Mouse (Mus musculus) NIH3T3 (cell line): ENCODE data around the gene Pla2g1b.
"Not testable (repeated sequence)": the region's sequence is repeated elsewhere in the genome, so short reads cannot be mapped to it uniquely, and the experiment has no call there.

Source experiments
- DNase-seq: peaks from one replicate; pipeline ENCODE4 v3.0.0-alpha.2; 2012; ENCODE audit warnings: low read depth

Gene Pla2g1b

DNA sequence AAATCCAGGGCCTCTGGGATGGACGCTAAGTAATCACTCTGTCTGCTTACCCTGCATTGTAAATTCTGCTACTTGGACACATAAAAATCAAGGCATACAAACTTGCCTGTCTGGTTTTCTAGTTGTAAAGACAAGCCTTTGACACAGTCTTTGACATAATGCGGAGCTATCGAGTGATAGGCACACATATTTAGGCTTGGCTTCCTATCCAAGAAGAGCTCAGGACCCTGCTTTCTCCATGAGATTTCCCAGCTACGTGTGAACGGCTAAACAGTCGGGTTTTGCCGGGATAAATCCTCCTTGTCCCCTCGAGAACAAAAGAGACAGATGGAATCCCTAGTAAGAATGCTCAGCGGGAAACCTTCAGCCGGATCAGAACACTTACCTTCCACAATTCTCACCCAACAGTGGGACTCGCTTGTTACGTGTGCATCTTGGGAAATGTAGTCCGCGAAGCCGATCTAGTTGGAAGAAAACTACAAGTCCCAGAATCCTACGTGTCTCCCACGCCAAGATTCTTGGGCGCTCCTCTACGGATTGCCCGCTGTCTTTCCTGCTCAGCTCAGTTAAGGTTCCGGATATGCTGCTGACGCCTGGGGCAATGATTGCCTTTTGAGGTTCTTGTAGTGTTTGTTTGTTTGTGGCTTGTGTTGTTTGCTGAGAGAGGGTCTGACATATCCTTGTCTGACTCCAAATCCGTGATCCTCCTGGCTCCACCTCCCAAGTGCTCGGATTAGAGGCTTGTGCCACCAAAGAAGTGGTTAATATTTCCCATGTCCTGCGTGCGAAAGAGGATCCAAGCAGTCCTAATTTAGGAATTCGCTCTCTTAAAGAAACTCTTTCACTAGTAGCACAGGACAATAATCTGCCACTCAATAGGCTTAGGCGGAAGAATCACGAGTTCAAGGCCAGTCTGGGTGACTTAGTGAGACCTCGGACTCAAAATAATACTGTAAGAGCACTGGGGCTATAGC is 18.2 kb downstream of the Pla2g1b start, which contains the start of gene Sirt4:
Sirt4 (minus strand) TSS at position 779 of the 974 bp plus-strand sequence.
- DNase-seq = peak; percentile 95

DNA sequence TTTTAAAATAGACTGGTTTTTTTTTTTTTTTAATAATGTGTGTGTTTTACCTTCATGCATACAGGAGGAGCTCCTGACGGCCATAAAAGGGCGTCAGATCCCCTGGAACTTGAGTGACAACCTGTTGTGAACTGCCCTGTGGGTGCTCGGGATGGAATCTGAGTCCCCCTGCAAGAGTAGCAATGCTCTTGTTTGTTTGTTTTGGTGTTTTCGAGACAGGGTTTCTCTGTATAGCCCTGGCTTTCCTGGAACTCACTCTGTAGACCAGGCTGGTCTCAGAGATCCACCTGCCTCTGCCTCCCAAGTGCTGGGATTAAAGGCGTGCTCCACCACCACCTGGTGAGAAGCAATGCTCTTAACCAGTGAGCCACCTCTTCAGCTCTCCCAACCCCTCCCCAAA is 18.9 kb downstream of the Pla2g1b start:
- no peak for DNase-seq

DNA sequence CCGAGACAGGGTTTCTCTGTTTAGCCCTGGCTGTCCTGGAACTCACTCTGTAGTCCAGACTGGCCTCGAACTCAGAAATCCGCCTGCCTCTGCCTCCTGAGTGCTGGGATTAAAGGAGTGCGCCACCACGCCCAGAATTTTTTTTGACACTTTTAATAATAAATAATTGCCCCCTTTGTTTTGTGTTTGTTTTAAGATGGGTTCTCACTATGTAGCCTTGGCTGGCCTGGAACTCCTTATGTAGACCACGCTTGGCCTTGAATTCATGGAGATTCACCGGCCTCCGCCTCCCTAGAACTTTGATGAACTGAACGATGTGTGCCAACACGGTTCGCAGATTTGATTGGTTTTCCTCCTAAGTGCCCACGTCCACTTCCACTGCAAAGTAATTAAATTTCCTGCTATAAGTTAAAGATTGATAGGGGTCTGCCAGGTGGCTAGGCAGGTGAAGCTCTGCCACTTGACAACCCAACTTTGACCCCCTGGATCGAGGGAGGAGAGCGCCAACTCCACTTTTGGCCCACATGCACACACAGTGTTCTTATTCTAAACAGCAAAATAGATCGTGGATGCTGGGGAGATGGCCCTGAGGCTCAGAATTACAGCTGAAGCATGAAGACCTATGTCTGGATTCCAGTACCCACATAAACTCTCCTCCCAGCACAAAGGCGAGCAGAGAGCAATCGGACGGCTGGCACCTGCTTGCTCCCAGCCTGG is 19.6 kb downstream of the Pla2g1b start:
- no peak for DNase-seq

DNA sequence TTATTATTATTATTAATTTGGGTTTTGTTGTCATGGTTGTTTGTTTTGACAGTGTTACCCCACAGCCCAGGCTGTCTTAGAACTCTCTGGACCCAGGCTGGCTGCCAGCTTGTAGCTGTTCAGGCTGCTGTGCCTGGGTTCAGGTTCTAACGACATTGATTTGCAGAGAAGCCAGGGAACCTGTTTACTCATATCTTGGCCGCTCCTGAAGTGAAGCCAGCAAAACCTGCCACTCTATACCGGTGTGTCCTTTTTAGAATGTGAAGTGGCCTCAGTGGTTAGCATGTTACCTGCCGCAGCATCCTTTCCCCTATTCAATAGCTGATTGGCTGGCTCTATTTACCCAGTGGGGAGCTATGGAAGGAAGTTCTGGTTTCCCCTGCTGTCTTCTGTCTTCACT is 20.7 kb downstream of the Pla2g1b start:
- DNase-seq = no peak

DNA sequence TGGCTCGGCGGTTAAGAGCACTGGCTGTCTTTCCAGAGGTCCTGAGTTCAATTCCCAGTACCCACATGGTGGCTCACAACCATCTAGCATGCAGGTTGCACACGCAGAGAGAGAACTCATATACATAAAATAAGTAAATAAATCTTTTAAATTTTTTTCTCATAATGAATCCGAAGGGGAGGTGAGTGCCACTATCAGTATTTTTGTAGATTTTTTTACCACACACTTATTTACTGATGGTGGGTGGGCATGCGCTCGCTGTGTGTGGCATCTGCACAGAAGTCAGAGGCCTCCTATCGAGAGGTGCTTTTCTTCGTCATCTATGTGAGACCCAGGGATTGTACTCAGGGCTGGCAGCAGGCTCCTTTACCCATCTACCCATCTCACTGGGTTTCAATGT is 21.3 kb downstream of the Pla2g1b start:
- no peak for DNase-seq

DNA sequence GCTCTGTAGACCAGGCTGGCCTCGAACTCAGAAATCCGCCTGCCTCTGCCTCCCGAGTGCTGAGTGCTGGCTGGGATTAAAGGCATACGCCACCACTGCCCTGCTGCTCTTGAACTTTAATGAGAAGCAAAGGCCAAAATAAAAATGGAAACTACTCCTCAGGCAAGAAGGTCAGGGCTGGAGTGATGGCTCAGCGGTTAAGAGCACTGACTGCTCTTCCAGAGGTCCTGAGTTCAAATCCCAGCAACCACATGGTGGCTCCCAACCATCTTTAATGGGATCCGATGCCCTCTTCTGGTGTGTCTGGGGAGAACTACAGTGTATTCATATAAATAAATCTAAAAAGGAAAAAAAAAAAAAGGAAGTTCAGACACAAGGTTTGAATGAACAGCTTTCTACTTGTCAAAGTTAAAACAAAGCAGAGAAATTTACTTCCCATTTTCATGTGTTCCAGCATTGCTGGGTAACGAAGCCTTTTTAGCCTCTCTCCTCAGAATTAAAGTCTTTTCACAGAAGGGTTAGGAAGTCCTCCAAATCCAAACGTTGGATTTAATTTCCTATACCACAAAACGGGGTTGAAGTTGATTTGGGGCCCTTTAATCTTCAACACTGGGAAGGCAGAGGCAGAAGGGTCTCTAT is 22.0 kb downstream of the Pla2g1b start:
- no peak for DNase-seq

DNA sequence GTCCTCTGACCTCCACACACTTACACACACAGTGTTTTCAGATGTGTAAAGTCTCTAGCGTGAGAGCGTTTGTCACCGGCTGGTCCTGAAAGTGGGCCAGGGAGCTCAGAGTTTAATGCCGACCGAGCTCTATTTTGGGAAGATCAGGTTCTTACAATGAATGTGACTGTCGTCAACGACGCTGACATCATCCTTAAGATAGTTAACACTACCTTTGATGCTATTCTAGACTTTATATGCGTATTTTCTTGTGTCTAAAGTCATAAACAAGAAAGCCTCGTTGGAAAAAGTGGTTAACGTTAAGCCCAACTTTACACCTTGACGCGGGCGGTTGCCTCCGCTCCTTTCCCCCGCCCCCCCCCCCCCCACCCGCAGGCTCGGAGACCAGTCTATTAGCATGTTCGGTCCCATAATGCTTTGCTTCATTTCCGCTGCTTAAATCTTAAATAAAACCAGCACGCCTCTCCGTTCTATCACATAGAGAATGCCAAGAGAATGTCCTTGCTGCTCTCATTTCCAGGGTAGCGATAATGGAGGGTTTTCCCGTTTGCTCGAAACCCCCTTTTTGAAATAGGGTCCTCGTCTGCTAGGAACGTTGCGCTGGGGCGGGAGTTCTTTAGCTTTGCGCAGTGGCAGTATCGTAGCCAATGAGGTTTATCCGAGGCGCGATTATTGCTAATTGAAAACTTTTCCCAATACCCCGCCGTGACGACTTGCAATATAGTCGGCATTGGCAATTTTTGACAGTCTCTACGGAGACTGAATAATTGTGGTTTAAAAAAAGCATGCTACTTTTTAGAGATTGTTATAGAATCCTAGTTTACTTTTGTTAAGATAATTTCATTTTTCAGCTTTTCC is 23.0 kb downstream of the Pla2g1b start:
- peak; percentile 88 for DNase-seq

DNA sequence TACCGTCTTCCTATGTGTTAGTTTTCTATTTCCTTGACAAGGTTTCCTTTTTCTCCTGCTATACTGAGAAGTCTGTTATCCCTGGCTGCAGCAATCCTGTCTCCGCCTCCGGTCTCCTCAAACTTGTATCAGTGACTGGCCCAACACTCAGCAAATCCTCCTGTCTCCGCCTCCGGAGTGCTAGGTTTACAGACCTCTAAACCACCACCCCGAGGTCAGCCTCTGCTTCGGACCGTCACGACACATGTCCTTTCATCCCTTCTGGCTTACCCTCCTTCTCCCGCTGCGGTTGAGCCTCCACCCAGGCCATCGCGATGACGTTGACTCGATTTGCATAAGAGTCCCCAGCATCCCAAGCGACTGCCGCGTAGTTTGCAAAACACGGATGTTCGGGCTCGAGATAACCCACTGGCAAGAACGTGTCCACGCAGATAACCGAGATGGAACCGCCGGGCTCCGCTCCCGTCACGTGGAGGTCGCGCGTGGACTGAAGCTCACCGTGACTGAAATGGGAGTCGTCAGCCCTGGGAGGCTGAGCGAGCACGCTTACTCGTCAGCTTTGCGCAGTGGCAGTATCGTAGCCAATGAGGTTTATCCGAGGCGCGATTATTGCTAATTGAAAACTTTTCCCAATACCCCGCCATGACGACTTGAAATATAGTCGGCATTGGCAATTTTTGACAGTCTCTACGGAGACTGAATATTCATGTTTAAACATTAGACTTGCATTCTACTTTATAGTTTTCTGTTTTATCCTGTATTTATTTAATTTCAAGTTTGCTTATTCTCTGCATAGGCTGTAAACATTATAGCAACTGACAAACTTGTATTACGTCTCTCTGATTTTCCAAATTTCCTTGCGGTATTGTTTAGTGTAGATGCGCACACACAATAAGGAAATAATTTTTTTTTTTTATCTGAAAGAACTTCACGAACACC is 23.9 kb downstream of the Pla2g1b start:
- DNase-seq = peak; percentile 90

DNA sequence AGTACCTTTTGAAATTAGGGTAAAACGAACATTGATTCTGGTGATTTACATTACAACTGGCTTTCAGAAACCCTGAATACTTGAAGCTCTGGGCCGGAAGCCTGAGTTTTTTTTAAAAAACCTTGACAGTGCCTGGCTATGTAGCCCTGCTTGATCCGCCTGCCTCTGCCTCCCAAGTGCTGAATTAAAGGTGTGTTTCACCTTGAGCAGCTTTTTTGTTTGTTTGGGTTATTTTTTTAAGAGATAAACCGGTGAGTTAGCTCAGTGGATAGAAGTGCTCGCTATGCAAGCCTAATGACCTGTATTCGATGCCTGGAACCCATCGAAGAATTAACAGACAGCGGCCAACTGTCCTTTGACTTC is 24.6 kb downstream of the Pla2g1b start:
- DNase-seq = no peak

DNA sequence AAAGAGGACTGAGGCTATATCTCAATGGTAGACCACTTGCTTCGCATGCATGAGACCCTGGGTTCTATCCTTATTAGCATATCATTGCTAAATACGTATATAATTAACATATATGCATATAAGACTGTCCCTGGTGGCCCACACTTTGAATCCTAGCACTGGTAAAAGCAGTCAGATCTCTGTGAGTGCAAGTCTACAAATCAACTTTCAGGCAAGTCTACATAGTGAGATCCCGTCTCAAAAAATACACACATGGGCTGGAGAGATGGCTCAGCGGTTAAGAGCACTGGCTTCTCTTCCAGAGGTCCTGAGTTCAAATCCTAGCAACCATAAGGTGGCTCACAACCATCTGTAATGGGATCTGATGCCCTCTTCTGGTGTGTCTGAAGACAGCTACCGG is 25.0 kb downstream of the Pla2g1b start:
- DNase-seq = peak; percentile 20

DNA sequence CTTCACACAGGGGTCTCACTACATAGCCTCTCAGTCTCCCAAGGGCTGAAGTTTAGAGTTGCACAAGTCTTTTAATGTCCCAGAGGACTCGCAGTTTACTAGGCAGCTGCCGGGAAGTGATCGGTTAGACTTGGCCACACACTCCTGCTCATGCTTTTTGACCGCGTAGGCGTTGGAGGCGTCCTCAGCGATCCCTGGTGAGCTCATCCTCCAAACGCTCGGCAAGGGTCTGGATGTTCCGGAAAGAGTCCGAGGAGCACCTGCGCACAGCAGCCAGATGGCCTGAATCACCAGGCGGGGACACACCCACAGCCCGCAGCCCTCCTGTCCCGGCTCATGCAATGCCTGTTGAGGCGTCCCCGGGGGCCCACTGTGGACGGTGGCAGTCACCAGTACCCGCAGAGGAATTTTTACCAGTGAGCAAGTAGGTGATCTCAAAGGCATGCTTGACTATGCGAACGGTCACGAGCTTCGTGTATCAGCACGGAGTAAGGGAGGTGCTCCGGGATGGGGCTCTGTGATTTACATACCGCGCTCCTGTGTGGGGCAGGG is 25.8 kb downstream of the Pla2g1b start:
- DNase-seq = peak; percentile 91

DNA sequence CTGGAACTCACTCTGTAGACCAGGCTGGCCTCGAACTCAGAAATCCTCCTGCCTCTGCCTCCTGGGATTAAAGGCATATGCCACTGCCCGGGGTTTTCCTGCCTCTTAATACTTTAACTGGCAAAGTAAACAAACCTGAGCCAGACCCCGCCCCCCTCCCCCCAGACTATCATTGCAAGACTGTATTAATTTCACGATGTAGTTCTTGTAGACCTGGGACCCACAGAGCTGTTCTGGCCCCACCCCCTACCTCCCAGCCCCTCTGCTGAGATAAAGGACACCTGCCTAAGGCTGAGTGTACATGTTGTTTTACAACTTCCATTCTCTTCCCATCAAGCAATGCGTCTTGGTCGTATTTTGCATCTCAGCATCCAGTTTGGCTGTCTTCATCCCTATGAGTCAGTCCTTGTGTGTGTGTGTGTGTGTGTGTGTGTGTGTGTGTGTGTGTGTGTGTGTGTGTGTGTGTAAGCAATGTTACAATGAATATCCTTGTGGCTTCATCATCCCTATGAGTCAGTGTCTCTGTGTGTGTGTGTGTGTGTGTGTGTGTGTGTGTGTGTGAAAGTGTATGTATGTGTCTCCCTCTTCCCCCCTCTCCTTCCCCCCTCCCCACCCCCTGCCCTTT is 26.8 kb downstream of the Pla2g1b start:
- peak; percentile 85 for DNase-seq

DNA sequence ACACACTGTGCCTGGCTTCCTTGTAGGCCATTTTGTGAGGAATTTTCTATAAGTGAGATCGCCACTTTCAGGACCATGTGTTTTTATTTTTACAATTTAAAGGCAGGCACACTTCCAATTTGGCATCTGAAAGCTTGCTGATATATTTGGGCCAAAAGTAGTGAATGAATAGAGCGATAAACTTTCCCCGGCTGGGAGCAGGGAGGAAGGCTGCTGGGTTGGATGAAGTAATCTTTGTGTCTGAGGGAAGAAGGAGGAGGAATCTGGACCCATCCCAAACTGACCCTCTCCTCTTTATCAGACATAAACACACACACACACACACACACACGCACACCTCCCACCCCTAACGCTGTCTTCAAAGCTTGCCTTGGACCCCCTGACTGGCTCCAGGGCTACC is 27.4 kb downstream of the Pla2g1b start:
- DNase-seq = peak; percentile 95

DNA sequence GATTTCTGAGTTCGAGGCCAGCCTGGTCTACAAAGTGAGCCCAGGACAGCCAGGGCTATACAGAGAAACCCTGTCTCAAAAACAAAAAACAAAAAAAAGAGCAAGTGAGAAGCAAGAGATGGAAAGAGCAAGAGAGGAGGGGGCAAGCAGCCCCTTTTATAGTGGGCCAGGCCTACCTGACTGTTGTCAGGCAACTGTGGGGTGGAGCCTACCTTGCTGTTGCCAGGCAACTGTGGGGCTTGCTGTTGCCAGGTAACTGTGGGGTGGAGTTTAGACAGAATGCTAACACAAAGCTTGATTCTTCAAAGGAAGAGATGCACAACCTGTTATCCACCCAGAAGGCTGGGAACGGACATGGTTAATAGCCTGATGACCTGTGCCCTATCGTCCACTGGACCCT is 29.6 kb downstream of the Pla2g1b start:
- not testable (repeated sequence) for DNase-seq

DNA sequence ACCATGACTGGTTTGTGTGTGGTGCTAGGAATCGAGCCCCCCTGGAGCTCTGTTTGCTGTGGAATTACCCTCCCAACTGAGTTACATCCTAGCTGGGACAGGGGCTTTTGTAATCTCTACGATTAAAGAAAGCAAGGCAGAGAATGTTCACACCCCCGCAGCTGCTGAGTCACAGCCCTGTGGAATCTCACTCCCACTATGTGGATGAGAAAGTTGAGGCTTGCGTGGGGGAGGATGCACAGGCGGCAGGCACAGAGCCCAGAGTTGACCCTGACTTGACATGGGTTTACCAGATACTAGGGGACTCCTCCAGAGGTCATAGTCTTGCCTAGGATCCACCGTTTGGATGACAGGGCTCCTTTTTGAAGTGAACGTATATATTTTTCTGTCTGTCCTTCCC is 31.0 kb downstream of the Pla2g1b start:
- DNase-seq = peak; percentile 39

DNA sequence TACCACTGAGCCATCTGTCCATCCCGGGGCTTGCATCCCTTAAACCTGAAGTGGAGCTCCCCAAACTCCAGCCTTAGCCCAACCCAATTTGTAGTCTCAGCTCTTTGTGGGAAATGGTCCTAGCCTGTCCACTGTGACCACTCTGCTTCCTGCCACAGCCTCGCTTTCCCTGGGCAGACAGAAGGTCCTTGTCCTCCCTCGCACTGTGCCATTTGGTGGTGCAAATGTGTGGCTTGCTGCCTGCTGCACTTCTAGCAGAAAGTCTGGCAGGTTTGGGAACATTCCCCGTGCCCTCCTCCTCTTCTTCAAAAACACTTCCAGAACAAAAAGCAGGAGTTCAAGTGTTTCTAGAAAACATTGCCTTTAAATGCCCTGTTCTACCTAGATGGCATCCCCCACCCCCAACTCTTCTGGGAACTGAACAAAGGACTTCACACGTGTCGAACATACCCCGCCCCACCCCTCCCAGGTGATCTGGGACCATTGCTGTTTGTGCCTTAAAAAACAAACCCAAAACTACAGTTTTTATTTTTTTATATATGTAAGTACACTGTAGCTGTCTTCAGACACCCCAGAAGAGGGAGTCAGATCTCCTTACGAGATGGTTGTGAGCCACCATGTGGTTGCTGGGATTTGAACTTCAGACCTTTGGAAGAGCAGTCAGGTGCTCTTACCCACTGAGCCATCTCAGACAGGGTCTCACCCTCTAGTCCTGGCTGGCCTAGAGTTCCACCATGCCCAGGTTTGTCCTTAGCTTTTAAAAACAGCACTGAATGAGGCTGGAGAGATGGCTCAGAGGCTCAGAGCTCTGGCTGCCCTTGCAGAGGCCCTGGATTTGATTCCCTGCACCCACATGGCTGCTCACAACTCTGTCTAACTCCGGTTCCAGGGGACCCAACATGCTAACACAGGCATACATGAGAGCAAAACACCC is 32.5 kb downstream of the Pla2g1b start:
- DNase-seq = no peak

DNA sequence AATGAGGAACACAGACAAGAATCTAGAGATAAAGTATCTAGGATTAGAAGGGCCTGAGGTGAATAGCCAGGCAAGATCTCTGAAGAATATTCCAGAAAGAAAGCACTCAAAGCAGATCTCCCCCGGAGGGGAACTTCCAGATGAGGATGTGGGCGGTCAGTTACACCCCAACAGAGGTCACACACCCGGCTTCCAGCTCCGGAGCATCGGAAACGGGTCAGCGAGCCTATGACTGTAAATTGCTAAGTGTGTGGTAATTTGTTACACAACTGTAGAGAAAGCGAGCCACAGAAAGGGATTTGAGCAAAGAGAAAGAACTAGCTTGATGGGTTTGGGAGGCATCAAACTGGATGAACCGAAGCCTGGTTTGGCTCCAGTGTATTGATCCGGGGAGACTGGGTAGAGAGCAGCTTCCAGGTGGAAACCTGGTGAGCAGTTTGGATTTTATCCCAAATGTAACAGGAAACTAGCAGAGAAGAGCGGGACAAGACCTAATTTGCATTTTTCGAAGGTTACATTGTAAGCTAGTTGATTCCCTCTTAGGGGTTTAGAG is 34.4 kb downstream of the Pla2g1b start:
- peak; percentile 65 for DNase-seq

DNA sequence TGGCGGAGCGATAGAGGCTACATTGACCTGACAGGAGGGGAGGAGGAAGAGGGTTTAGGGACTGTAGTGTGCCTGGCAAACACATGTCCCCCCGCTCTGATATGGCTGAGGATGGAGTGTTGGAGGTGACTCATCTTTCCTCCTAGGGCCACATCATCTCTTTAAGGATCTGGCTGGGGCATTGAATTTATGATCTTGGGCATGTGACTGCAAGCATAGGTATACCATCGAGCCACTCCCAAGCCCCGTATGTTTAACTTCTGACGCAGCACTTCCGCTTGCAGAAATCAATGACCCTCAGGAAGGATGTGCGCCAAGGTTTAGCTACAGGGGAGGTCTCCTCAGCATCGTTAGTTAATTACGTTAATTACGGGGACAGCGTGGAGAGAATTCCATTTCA is 37.0 kb downstream of the Pla2g1b start:
- no peak for DNase-seq
